Mouse (Mus musculus): ENCODE measurements around the gene Tmem107.

The Tmem107 gene

GRCm38 (mm10) chr11:69059975-69060411 lies 10.6 kb upstream of the Tmem107 start:
- DNase-seq = no peak

GRCm38 (mm10) chr11:69060448-69061254 lies 10.0 kb upstream of the Tmem107 start:
- DNase-seq = peak; percentile 48

DNA sequence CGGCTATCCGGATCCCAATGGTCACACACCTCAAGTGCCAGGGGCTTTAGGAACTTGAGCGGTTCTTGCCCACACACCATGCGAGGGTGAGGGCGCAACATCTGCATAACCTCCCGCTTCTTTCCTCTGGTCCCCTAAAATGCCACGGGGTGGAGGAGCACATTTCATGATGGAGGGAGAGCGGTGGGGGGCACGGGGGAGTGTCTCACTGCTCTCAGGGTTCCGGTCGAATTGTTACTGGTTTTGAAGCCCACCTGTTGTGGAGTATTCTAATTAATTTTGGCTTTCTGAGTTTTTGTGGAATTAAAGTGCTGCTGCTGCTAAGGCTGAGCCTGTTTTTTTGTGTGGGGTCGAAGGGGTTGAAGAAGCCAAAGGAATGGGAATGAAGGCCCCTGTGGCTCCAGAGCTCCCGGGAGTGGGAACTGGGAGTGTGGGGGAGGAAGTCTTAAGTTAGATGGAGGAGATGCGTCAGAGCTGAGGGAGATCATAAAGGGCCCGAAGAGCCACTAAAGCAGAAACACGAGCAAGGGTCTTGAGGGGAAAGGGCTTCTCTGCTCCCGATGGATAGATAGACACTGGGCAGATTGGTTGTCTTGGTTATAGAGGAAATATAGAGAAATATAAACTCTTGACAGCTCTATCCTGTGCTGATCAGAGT lies 9.2 kb upstream of the Tmem107 start:
- no peak for DNase-seq

- DNase-seq = peak; percentile 74
Measured at GRCm38 (mm10) chr11:69062194-69062760, 8.3 kb upstream of the Tmem107 start.

GRCm38 (mm10) chr11:69062761-69063224 lies 7.8 kb upstream of the Tmem107 start:
- DNase-seq = peak; percentile 92

DNA sequence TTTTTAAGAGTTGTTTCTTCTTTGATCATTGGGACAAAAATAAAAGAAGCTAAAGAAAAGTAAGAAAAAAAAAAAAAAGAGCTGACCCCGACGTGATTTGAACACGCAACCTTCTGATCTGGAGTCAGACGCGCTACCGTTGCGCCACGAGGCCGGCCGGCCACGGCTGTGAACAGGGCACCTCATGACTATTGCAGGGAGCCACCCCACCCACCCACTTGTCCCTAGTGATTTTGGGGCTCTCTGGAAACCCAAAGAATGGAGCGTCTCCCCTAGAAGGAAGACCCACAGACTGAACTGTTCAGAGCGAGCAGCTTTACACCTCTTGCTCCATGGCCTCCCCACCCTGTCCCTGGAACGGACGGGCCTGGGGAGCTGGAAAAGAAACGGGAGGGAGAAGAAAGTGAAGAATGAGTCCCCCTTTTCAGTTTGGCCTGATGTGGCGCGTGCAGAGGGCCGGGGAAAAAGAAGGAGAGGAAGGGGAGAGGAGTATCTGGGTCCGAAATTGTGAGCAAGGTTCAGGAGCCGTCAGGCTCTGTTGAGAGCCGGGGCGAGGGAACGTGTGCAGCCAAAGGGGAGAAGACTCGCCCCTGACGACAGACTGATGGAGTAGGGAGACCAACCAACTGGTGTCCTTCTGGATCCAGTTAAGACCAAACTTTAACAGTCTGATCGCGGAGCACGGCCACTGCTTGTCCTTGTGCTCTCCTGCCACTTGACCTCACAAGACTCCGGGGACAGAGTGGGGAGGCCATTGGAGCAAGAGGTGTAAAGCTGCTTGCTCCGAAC lies 7.0 kb upstream of the Tmem107 start:
- DNase-seq = peak; percentile 67

GRCm38 (mm10) chr11:69064259-69065133 lies 6.1 kb upstream of the Tmem107 start:
- no peak for DNase-seq

DNA sequence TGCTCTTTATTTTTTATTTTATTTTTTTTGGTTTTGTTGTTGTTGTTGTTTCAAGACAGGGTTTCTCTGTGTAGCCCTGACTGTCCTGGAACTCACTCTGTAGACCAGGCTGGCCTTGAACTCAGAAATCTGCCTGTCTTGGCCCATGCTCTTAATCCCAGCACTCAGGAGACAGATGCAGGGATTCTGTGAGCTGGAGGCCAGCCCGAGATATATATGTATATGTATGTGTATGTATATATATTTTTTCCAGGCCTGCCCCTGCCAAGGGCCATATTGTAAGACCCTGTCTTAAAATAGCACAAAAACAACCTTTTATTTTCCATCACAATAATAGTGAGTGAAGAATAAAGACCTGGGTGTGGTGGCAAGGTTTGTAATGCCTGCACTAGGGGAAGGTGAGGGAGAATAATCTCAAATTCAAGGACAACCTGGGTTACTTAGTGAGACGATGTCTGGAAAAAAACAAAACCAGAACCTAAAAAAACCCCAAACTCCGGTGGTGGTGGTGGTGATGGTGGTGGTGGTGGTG lies 5.1 kb upstream of the Tmem107 start:
- DNase-seq = no peak

- DNase-seq = peak; percentile 62
Measured at GRCm38 (mm10) chr11:69066163-69066861, 4.3 kb upstream of the Tmem107 start.

DNA sequence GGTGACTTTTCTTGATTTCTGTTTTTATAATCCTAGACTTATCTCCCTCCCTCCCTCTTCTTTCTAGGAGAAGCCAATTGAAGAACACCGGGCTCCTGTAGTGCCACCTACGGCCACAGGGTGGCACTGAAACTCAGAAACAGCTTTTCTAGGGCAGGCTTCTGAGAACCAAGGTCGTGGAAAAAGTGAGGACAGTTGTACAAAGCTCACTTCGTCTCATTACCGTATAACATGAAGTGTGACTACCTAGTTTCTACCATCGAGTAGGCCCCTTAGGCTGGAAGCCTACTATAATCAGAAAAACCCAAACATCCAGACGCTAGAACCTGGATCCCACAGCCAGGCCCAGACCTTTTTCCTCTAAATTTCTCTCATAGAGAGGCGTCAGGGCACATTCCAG lies 3.6 kb upstream of the Tmem107 start:
- peak; percentile 87 for DNase-seq

DNA sequence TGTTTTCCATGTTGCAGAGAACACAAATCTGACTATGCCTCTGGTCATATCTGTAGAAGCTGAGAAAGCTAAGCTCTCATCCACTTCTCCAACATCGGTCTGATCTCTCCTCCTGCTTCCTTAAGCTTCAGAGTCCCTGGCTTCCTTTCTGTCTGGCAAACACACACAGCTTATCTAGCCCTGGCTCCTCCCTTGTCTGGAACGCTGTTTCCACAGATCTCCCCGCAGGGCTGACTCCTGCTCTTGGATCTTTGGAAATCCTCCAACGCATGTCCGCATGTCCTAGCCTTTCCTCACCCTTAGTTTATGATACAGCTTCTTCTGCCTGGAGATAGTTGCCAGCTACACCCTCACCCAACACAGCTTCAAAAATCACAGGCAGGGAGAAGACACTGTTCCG lies 3.0 kb upstream of the Tmem107 start:
- DNase-seq = no peak

DNA sequence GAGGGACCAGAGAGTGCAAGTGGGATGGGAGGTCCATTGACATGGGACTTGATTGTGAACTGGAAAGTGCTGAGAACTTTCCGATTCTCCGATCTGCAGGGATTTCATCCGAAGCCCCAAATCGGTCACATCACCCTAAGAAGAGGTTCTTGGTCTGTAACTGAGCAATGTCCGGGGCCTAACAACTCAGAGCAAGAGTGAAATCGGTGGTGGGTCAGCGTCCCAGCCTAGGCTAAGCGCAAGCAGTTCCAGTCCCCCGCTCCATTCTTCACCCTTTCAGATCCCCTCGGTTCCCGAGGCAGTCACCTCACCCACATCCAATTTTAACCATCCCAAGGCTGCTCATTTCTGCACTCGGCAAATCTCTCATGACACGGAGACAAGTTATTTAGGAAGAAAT lies 513 bp upstream of the Tmem107 start:
- no peak for DNase-seq

GRCm38 (mm10) chr11:69071262-69071661 lies 656 bp downstream of the Tmem107 start:
- DNase-seq = no peak

DNA sequence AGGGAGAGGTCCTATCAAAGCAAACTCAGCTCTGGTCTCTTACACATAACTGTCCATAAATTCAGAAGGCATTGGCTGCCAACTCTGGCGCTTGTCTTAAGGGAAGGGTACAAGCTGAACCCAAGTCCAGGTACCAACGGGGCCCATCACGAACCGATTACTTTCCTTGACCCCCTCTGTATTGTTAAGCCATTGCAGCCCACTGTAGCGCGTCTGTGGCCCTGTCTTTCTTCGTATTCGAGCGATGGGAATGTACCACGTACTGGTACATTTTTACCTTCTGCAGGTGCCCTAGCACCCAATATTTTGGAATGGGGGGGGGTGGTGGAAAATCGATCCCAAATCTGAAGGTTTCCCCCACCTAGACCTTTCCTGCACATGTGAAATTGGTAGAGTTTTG lies 1.6 kb downstream of the Tmem107 start:
- DNase-seq = no peak

DNA sequence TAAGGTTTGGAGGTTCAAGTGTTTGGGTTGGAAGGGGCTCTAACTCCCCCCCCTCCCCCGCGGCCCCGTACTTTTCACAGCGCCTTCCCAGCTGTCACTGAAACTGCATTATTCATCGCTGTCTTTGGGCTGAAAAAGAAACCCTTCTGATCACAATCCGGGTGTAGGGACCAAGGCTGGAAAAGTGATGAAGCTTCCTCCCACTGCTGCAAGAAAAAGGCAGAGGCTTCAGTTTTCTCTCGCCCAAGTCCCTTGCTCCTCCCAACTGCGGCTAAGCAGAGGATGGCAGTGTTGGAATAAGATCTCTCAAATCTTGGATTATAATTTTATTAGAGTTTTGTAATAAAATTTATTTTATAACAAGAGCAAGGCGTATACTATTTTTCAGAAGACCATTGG lies 2.1 kb downstream of the Tmem107 start:
- no peak for DNase-seq

- DNase-seq = peak; percentile 89
Measured at GRCm38 (mm10) chr11:69073065-69073888, 2.7 kb downstream of the Tmem107 start.

- no peak for DNase-seq
Measured at GRCm38 (mm10) chr11:69073951-69074775, 3.6 kb downstream of the Tmem107 start.

DNA sequence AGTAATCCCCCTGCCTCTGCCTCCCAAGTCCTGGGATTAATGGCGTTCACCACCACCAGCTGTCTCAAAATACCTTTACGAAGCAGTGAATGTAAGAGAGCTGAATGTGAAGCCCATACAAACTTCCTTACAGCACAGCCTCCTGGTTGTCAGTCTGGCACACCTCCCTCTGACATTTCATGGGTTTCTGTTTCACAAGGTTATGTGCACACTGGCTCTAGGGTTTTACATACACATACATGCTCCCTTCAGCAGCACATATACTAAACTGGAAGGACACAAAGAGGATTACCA lies 4.1 kb downstream of the Tmem107 start:
- DNase-seq = peak; percentile 5

GRCm38 (mm10) chr11:69075764-69076479 lies 5.3 kb downstream of the Tmem107 start:
- peak; percentile 6 for DNase-seq
